In genomic region chr5:99327019-99327418, GRCm38 (mm10) we compare ENCODE assay signal across 18 mouse cellular contexts.
DNase-seq lines count a peak whose midpoint lies in the region; ATAC-seq lines count a peak whose summit lies in the region.
"Had no signal": no experiment of that assay in that cellular context is flagged by ENCODE, and none has a peak within 500 bp of the region (broad histone marks: within the 10 kb centered on the region; RNA-seq: fewer than 3 reads in every experiment).

No protein-coding gene starts in this region.

- H3K9ac ChIP-seq in liver, embryonic 16.5 days (ENCODE audit: low read depth, low read length): no peak overlapping the region
- no peak overlapping the region for H3K9ac ChIP-seq in liver, embryonic 11.5 days (ENCODE audit: low read depth, low read length)
- H3K9ac ChIP-seq in stomach, embryonic 15.5 days: no peak overlapping the region
- H3K9ac ChIP-seq: embryonic facial prominence, embryonic 15.5 days; hindbrain, embryonic 15.5 days; liver, embryonic 14.5 days; neural tube, embryonic 13.5 days had no signal

- DNase-seq in liver, embryonic 11.5 days (ENCODE audit: low spot score): no peak
- DNase-seq in large intestine, adult 2 months (ENCODE audit: low read depth, low spot score): peak; percentile 67
- DNase-seq in heart, adult 9 months (ENCODE audit: low spot score in 2 of 2): no peak
- DNase-seq in MN1 (ENCODE audit: low spot score): no peak
- DNase-seq: cerebellum, adult 9-11 months; heart, adult 2 months; left cerebral cortex, postnatal 4 days; thymus, adult 2 months had no signal

- H3K27me3 ChIP-seq in liver, embryonic 16.5 days (ENCODE audit: control insufficient read depth, insufficient read depth, low read depth, low read length): no peaks in the 10 kb centered on the region
- H3K27me3 ChIP-seq in liver, embryonic 11.5 days (replicated peaks; ENCODE audit: control insufficient read depth, insufficient read depth, low read length): no peaks in the 10 kb centered on the region
- H3K27me3 ChIP-seq in stomach, embryonic 15.5 days (replicated peaks): no peaks in the 10 kb centered on the region
- H3K27me3 ChIP-seq: embryonic facial prominence, embryonic 15.5 days; hindbrain, embryonic 15.5 days; neural tube, embryonic 13.5 days had no signal

- no peak overlapping the region for H3K27ac ChIP-seq in liver, embryonic 16.5 days (ENCODE audit: low read length)
- no peak overlapping the region for H3K27ac ChIP-seq in liver, embryonic 11.5 days (ENCODE audit: low read depth, low read length)
- H3K27ac ChIP-seq in stomach, embryonic 15.5 days: no peak overlapping the region
- H3K27ac ChIP-seq: embryonic facial prominence, embryonic 15.5 days; forebrain, embryonic 10.5 days; heart, adult 2 months; hindbrain, embryonic 15.5 days; liver, embryonic 14.5 days; neural tube, embryonic 13.5 days had no signal

- H3K4me2 ChIP-seq in liver, embryonic 16.5 days (ENCODE audit: low read depth, low read length): no peak overlapping the region
- H3K4me2 ChIP-seq in liver, embryonic 11.5 days: no peak overlapping the region
- H3K4me2 ChIP-seq in stomach, embryonic 15.5 days: no peak overlapping the region
- H3K4me2 ChIP-seq: embryonic facial prominence, embryonic 15.5 days; hindbrain, embryonic 15.5 days; midbrain, embryonic 11.5 days; neural tube, embryonic 13.5 days had no signal

- H3K4me1 ChIP-seq in liver, embryonic 16.5 days (ENCODE audit: control insufficient read depth, low read depth, low read length): no peaks in the 10 kb centered on the region
- H3K4me1 ChIP-seq in liver, embryonic 11.5 days (replicated peaks; ENCODE audit: control insufficient read depth, insufficient read depth, low read length): no peaks in the 10 kb centered on the region
- H3K4me1 ChIP-seq in stomach, embryonic 15.5 days: no peaks in the 10 kb centered on the region
- H3K4me1 ChIP-seq: embryonic facial prominence, embryonic 15.5 days; forebrain, embryonic 10.5 days; neural tube, embryonic 13.5 days had no signal

- H3K36me3 ChIP-seq in liver, embryonic 16.5 days (ENCODE audit: control insufficient read depth, insufficient read depth): no peaks in the 10 kb centered on the region
- H3K36me3 ChIP-seq in liver, embryonic 11.5 days (ENCODE audit: control insufficient read depth, insufficient read depth, low read length): no peaks in the 10 kb centered on the region
- no peaks in the 10 kb centered on the region for H3K36me3 ChIP-seq in stomach, embryonic 15.5 days
- H3K36me3 ChIP-seq: embryonic facial prominence, embryonic 15.5 days; forebrain, embryonic 10.5 days; G1E; hindbrain, embryonic 15.5 days; neural tube, embryonic 13.5 days had no signal

- ATAC-seq in liver, embryonic 16.5 days (ENCODE audit: low read depth): peak; percentile 48
- ATAC-seq in liver, embryonic 11.5 days (replicated peaks; ENCODE audit: low FRiP score): no peak
- ATAC-seq in common myeloid progenitor, adult 5-6 weeks (replicated peaks; ENCODE audit: low read depth, poor library complexity, severe bottlenecking): peak; percentile 93
- peak; percentile 16; the same call in 1 of the 2 replicates for ATAC-seq in stomach, embryonic 15.5 days (ENCODE audit: insufficient read depth, low FRiP score, low read depth)

- H3K9me3 ChIP-seq in liver, embryonic 16.5 days (replicated peaks; ENCODE audit: control insufficient read depth, low read length): no peaks in the 10 kb centered on the region
- H3K9me3 ChIP-seq in liver, embryonic 11.5 days (ENCODE audit: control insufficient read depth, low read length): no peaks in the 10 kb centered on the region
- no peaks in the 10 kb centered on the region for H3K9me3 ChIP-seq in stomach, embryonic 15.5 days
- H3K9me3 ChIP-seq: embryonic facial prominence, embryonic 15.5 days; forebrain, embryonic 10.5 days; hindbrain, embryonic 15.5 days; neural tube, embryonic 13.5 days had no signal

- WGBS in liver, embryonic 16.5 days (ENCODE audit: insufficient replicate concordance): 40% methylated on average over 2 of the region's 2 CpGs
- 74% methylated on average over 2 of the region's 2 CpGs for WGBS in liver, embryonic 11.5 days
- WGBS in large intestine, adult 2 months: 54% methylated on average over 2 of the region's 2 CpGs
- WGBS in stomach, embryonic 15.5 days: 79% methylated on average over 2 of the region's 2 CpGs

- H3K4me3 ChIP-seq in liver, embryonic 16.5 days (ENCODE audit: low read depth, low read length): no peak overlapping the region
- H3K4me3 ChIP-seq in liver, embryonic 11.5 days (ENCODE audit: low read depth, low read length): no peak overlapping the region
- H3K4me3 ChIP-seq in stomach, embryonic 15.5 days (replicated peaks): no peak overlapping the region
- H3K4me3 ChIP-seq: embryonic facial prominence, embryonic 15.5 days; forebrain, embryonic 10.5 days; heart, adult 2 months; hindbrain, embryonic 15.5 days; neural tube, embryonic 13.5 days had no signal
